ENCODE assay signal across 25 mouse cellular contexts in genomic region chr15:82954034-82954433, GRCm38 (mm10). TPM values are rescaled to one million over a fixed set of nuclear protein-coding genes. Genes with fewer than 3 reads are reported as not detected.
DNase-seq lines count a peak whose midpoint lies in the region; ATAC-seq lines count a peak whose summit lies in the region.
"Had no signal": no experiment of that assay in that cellular context is flagged by ENCODE, and none has a peak within 500 bp of the region (broad histone marks: within the 10 kb centered on the region; RNA-seq: fewer than 3 reads in every experiment).

No protein-coding gene starts in this region.

- H3K27me3 ChIP-seq in heart, embryonic 13.5 days (replicated peaks): peaks cover 93% of the 10 kb centered on the region
- H3K27me3 ChIP-seq in hindbrain, embryonic 16.5 days (replicated peaks; ENCODE audit: control insufficient read depth, insufficient read depth, low read length): peaks cover 2% of the 10 kb centered on the region; the same call in 1 of the 2 replicates
- H3K27me3 ChIP-seq in hindbrain, embryonic 11.5 days (ENCODE audit: control insufficient read depth, insufficient read depth, low read length): peaks cover 62% of the 10 kb centered on the region
- peaks cover 4% of the 10 kb centered on the region; the same call in 1 of the 2 replicates for H3K27me3 ChIP-seq in midbrain, embryonic 14.5 days (ENCODE audit: control insufficient read depth, insufficient read depth, low read length)
- no peaks in the 10 kb centered on the region for H3K27me3 ChIP-seq in midbrain, embryonic 16.5 days (ENCODE audit: control insufficient read depth, insufficient read depth, low read depth, low read length)
- H3K27me3 ChIP-seq in limb, embryonic 10.5 days (ENCODE audit: low read depth, poor library complexity, severe bottlenecking): peaks cover 100% of the 10 kb centered on the region
- H3K27me3 ChIP-seq: forebrain, embryonic 15.5 days had no signal

- no peak overlapping the region for H3K27ac ChIP-seq in heart, embryonic 13.5 days (replicated peaks)
- H3K27ac ChIP-seq in hindbrain, embryonic 16.5 days (ENCODE audit: low read depth, low read length): no peak overlapping the region
- no peak overlapping the region for H3K27ac ChIP-seq in hindbrain, embryonic 11.5 days (ENCODE audit: low read depth, low read length)
- no peak overlapping the region for H3K27ac ChIP-seq in midbrain, embryonic 14.5 days (replicated peaks; ENCODE audit: low read depth, low read length)
- no peak overlapping the region for H3K27ac ChIP-seq in midbrain, embryonic 16.5 days (ENCODE audit: low read length)
- no peak overlapping the region for H3K27ac ChIP-seq in limb, embryonic 10.5 days
- H3K27ac ChIP-seq: embryonic facial prominence, embryonic 15.5 days; heart, adult 2 months; heart, embryonic 15.5 days had no signal

- peaks cover 80% of the 10 kb centered on the region for H3K4me1 ChIP-seq in heart, embryonic 13.5 days
- peaks cover 50% of the 10 kb centered on the region for H3K4me1 ChIP-seq in hindbrain, embryonic 16.5 days (ENCODE audit: control insufficient read depth, insufficient read depth, low read depth, low read length)
- peaks cover 21% of the 10 kb centered on the region for H3K4me1 ChIP-seq in hindbrain, embryonic 11.5 days (replicated peaks; ENCODE audit: control insufficient read depth, insufficient read depth, low read length)
- H3K4me1 ChIP-seq in midbrain, embryonic 14.5 days (ENCODE audit: control insufficient read depth, insufficient read depth, low read length): peaks cover 68% of the 10 kb centered on the region
- H3K4me1 ChIP-seq in midbrain, embryonic 16.5 days (ENCODE audit: control insufficient read depth, insufficient read depth, low read length): peaks cover 56% of the 10 kb centered on the region
- H3K4me1 ChIP-seq in limb, embryonic 10.5 days: peaks cover 80% of the 10 kb centered on the region

- H3K4me2 ChIP-seq in heart, embryonic 13.5 days: no peak overlapping the region
- no peak overlapping the region for H3K4me2 ChIP-seq in hindbrain, embryonic 16.5 days (ENCODE audit: low read length)
- no peak overlapping the region for H3K4me2 ChIP-seq in hindbrain, embryonic 11.5 days (replicated peaks; ENCODE audit: low read depth, low read length)
- no peak overlapping the region for H3K4me2 ChIP-seq in midbrain, embryonic 14.5 days (ENCODE audit: low read length)
- no peak overlapping the region for H3K4me2 ChIP-seq in midbrain, embryonic 16.5 days (ENCODE audit: low read length)
- H3K4me2 ChIP-seq: embryonic facial prominence, embryonic 12.5 days; embryonic facial prominence, embryonic 15.5 days; forebrain, embryonic 15.5 days; heart, embryonic 15.5 days; hindbrain, embryonic 12.5 days had no signal

- no peak for DNase-seq in heart, postnatal 4 days
- no peak for DNase-seq in hindbrain, embryonic 11.5 days (ENCODE audit: low spot score)
- no peak for DNase-seq in midbrain, embryonic 14.5 days
- peak; percentile 59 for DNase-seq in retina, postnatal 1 day
- no peak for DNase-seq in limb, embryonic 10.5 days (ENCODE audit: low spot score)
- DNase-seq: adrenal gland, adult 2 months; adrenal gland, postnatal 14 days; cerebellum, adult 11 months; cerebellum, adult 2 months; cerebellum, adult 9-11 months; cerebellum, postnatal 25 days; gastrocnemius, postnatal 10 days; gastrocnemius, postnatal 36 days; heart, adult 2 months; heart, postnatal 10 days; heart, postnatal 36 days had no signal

- 59% methylated on average over 5 of the region's 5 CpGs for WGBS in heart, embryonic 13.5 days
- 73% methylated on average over 5 of the region's 5 CpGs for WGBS in hindbrain, embryonic 16.5 days
- 70% methylated on average over 5 of the region's 5 CpGs for WGBS in hindbrain, embryonic 11.5 days
- 66% methylated on average over 5 of the region's 5 CpGs for WGBS in midbrain, embryonic 14.5 days
- 65% methylated on average over 5 of the region's 5 CpGs for WGBS in midbrain, embryonic 16.5 days
- 80% methylated on average over 5 of the region's 5 CpGs for WGBS in limb, embryonic 10.5 days

- H3K9ac ChIP-seq in heart, embryonic 13.5 days: 0 out of 2 replicates have a peak overlapping the region, but pooled peaks have one; percentile 42
- peak overlapping the region; percentile 27; the same call in 1 of the 2 replicates for H3K9ac ChIP-seq in hindbrain, embryonic 16.5 days (ENCODE audit: low read depth, low read length)
- H3K9ac ChIP-seq in hindbrain, embryonic 11.5 days (ENCODE audit: low read depth, low read length): no peak overlapping the region
- peak overlapping the region; percentile 9; the same call in 1 of the 2 replicates for H3K9ac ChIP-seq in midbrain, embryonic 14.5 days (replicated peaks; ENCODE audit: low read length)
- H3K9ac ChIP-seq in midbrain, embryonic 16.5 days (ENCODE audit: low read depth, low read length): no peak overlapping the region
- H3K9ac ChIP-seq: embryonic facial prominence, embryonic 12.5 days; embryonic facial prominence, embryonic 15.5 days; forebrain, embryonic 15.5 days; heart, embryonic 15.5 days; hindbrain, embryonic 12.5 days had no signal

- H3K9me3 ChIP-seq in heart, embryonic 13.5 days: no peaks in the 10 kb centered on the region
- no peaks in the 10 kb centered on the region for H3K9me3 ChIP-seq in hindbrain, embryonic 16.5 days (ENCODE audit: control insufficient read depth, low read length)
- H3K9me3 ChIP-seq in hindbrain, embryonic 11.5 days (ENCODE audit: control insufficient read depth, low read length): no peaks in the 10 kb centered on the region
- H3K9me3 ChIP-seq in midbrain, embryonic 14.5 days (ENCODE audit: control insufficient read depth, low read length): no peaks in the 10 kb centered on the region
- no peaks in the 10 kb centered on the region for H3K9me3 ChIP-seq in midbrain, embryonic 16.5 days (replicated peaks; ENCODE audit: control insufficient read depth, low read length, poor library complexity, severe bottlenecking)
- H3K9me3 ChIP-seq in limb, embryonic 10.5 days (replicated peaks): no peaks in the 10 kb centered on the region
- H3K9me3 ChIP-seq: embryonic facial prominence, embryonic 12.5 days; embryonic facial prominence, embryonic 15.5 days; forebrain, embryonic 15.5 days; heart, embryonic 15.5 days; hindbrain, embryonic 12.5 days had no signal

- H3K36me3 ChIP-seq in heart, embryonic 13.5 days: no peaks in the 10 kb centered on the region
- H3K36me3 ChIP-seq in hindbrain, embryonic 16.5 days (ENCODE audit: control insufficient read depth, insufficient read depth, low read length): no peaks in the 10 kb centered on the region
- H3K36me3 ChIP-seq in hindbrain, embryonic 11.5 days (ENCODE audit: control insufficient read depth, insufficient read depth, low read length): no peaks in the 10 kb centered on the region
- peaks cover 4% of the 10 kb centered on the region; the same call in 1 of the 2 replicates for H3K36me3 ChIP-seq in midbrain, embryonic 14.5 days (ENCODE audit: control insufficient read depth, insufficient read depth, low read length)
- H3K36me3 ChIP-seq in midbrain, embryonic 16.5 days (ENCODE audit: control insufficient read depth, insufficient read depth, low read length): no peaks in the 10 kb centered on the region
- H3K36me3 ChIP-seq in limb, embryonic 10.5 days: no peaks in the 10 kb centered on the region
- H3K36me3 ChIP-seq: embryonic facial prominence, embryonic 15.5 days; forebrain, embryonic 15.5 days; heart, embryonic 15.5 days; hindbrain, embryonic 12.5 days had no signal

- H3K4me3 ChIP-seq in heart, embryonic 13.5 days: no peak overlapping the region
- H3K4me3 ChIP-seq in hindbrain, embryonic 16.5 days (ENCODE audit: low read length): no peak overlapping the region
- no peak overlapping the region for H3K4me3 ChIP-seq in hindbrain, embryonic 11.5 days (ENCODE audit: low read depth, low read length)
- no peak overlapping the region for H3K4me3 ChIP-seq in midbrain, embryonic 14.5 days (replicated peaks; ENCODE audit: low read depth, low read length)
- no peak overlapping the region for H3K4me3 ChIP-seq in midbrain, embryonic 16.5 days (ENCODE audit: low read depth, low read length)
- H3K4me3 ChIP-seq in limb, embryonic 10.5 days: no peak overlapping the region
- H3K4me3 ChIP-seq: embryonic facial prominence, embryonic 12.5 days; embryonic facial prominence, embryonic 15.5 days; forebrain, embryonic 15.5 days; heart, adult 2 months; heart, embryonic 15.5 days; hindbrain, embryonic 12.5 days had no signal

- no peak for ATAC-seq in heart, embryonic 13.5 days (ENCODE audit: extremely low read depth, insufficient number of reproducible peaks, low FRiP score, low TSS enrichment)
- no peak for ATAC-seq in hindbrain, embryonic 16.5 days
- no peak for ATAC-seq in hindbrain, embryonic 11.5 days (ENCODE audit: low FRiP score)
- ATAC-seq in midbrain, embryonic 14.5 days (ENCODE audit: low FRiP score, low TSS enrichment): no peak
- ATAC-seq in midbrain, embryonic 16.5 days: no peak
- ATAC-seq: CD4-positive, CD25-positive, alpha-beta regulatory T cell, adult 4 months; forebrain, embryonic 15.5 days had no signal

RNA-seq across cellular contexts. Expression of gene Tcf20, which starts 33.6 kb away (rescaled TPM):
- 4.6 and 4.8 TPM in 2 replicates for polyA plus RNA-seq in heart, embryonic 13.5 days (2015; fragmentation: Nextera tagmentation; extraction: Ambion mirVana)
- 10 to 100 TPM; 71.1 to 78.7 TPM for total RNA-seq in heart, postnatal 4 days (2021)
- 9.3 TPM in 2 replicates for polyA plus RNA-seq in hindbrain, embryonic 16.5 days (2015; fragmentation: Nextera tagmentation; extraction: Ambion mirVana)
- 12.6 and 14.8 TPM in 2 replicates for polyA plus RNA-seq in hindbrain, embryonic 11.5 days (2014; fragmentation: Nextera tagmentation; extraction: Ambion mirVana)
- polyA plus RNA-seq in midbrain, embryonic 14.5 days (2014; fragmentation: Nextera tagmentation; extraction: Ambion mirVana): 17.8 and 18.0 TPM in 2 replicates
- polyA plus RNA-seq in midbrain, embryonic 16.5 days (2015; fragmentation: Nextera tagmentation; extraction: Ambion mirVana): 13.0 and 13.6 TPM in 2 replicates
- 8.1 and 8.3 TPM in 2 replicates for polyA plus RNA-seq in limb, embryonic 10.5 days (2016; fragmentation: Nextera tagmentation; extraction: Ambion mirVana)

Comparison
In these comparisons a context has a peak if more than half of its experiments do, and no peak if none do; other contexts are left out.
1. H3K9ac ChIP-seq: peak in heart, embryonic 13.5 days (single experiment), hindbrain, embryonic 16.5 days (single experiment) and midbrain, embryonic 14.5 days (single experiment); none in hindbrain, embryonic 11.5 days (single experiment) and midbrain, embryonic 16.5 days (single experiment).